Mouse (Mus musculus) fibroblast of lung, adult 2 months (primary cell): ENCODE results near the gene Epsti1.
"Not testable (repeated sequence)": the region's sequence is repeated elsewhere in the genome, so short reads cannot be mapped to it uniquely, and the experiment has no call there.

Source experiments
- DNase-seq: peaks from one replicate; pipeline ENCODE4 v3.0.0-alpha.2; 2011; ENCODE audit warnings: low read depth

Gene Epsti1

DNA sequence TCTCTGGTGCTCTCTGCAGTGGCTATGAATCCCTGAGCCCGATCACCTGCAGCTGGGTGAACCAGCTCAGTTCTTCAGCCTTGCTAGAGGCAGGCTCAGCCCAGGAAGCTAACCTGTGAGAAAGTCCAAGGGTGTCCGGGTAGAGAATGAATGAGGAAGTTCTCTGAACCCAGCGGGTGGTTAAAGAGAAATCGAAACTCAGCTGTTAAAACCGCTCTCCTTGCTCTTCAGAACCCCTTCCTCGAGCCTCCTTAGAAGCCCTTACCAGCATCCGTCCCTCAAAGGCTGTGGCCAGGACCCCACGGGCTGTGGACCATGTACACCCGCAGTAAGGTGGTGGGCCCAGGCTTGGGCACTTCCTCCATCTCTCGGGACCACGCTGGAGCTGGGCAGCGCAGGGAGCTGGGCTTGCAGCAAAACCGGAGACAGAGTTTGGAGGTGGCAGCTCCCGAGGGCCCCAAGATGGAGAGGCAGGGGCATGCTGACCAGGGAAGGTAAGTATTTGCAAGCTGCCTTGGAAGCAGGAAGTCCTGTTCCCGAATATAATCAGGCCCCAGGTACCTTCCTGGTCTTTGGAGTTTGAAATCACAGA, at the start of gene Epsti1:
Epsti1 (plus strand) TSS at position 69 of the 592 bp plus-strand sequence.
- no peak for DNase-seq

DNA sequence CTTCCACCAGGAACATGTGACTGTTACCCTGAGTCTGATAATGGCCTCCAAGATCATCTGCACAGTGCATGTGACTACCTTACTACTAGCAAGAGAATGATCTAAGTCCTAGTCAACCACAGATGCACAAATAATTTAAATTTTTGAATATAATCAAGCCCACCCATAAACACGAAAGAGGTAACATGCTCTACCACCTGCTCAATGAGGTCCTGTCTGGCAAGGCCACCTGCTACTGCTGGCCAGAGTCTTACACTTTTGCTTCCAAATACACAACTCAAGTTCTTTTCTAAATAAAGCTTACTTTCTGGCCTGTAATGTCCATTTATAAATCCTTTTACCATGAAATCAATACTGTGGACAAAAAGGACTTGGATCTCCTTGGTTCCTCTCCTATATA, 44.1 kb upstream of the Epsti1 start:
- no peak for DNase-seq

DNA sequence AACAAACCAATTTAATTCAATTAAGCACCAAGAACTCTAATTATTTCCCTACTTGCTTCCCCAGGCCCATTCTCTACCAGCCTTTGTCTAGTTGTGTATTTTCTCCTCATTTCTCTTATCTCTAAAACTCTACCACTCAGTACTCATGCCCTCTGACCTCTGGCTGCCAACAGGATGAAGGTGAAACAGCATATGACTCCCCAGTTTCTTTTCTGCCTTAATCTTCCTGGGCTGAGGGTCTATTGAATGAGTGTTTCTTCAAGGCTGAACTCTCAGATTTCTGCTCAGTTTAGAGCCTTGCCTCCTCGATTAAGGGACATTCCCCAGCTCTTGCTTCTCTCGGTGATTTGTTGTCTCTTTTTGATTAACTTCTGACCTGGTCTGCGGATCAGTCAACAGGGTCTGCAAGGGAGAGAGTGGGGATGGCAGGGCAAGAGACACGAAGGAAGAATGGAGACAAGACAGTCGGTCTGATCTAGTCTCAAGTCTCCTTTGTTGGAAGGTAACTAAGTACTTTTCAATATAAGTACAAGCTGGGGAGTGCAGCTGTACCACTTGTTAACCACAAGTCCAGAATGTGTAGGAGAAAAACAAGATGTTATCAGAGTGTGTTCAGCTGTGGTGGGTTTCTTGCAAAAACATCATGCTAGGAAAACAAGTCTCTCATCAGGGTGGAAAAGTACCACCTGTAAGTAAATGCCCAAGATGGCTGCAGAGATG, 43.0 kb upstream of the Epsti1 start:
- DNase-seq: no peak

DNA sequence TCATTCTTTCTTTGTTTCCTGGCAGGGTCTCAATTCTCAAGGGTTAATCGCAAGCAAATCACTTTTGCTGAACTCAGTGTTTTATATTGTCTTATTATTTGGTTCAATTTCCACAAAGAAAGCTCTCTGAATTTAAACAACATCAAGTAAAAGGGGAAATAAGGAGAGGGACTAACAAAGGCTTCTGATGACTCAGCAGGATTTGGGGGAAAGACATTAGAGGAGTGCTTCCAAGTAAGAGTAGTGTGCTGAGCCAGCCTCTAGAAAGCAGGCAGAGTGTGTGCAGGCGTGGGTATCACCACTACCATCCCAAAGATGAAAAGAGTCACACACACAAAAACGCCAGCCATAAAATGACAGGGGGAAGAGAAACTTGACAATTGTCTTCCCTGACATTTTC, 40.0 kb upstream of the Epsti1 start:
- no peak for DNase-seq

DNA sequence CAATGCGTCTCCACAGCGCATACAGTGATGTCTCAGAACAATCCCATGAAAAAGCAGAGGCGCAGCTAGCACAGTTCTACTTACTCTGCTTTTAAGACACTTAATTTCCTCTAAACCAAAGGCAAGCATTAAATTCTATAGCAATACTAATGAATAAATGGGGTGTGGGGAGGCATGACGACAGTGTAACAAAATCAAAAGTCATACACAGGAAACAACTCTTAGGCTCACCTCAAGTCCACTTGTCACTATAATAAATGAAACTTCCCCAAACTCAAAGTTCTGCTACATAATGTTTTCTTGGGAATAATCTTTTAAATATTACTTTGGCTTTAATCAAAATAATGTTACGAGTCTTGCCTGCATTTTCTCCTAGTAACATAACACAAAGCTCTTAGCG, 39.5 kb upstream of the Epsti1 start:
- no peak for DNase-seq

DNA sequence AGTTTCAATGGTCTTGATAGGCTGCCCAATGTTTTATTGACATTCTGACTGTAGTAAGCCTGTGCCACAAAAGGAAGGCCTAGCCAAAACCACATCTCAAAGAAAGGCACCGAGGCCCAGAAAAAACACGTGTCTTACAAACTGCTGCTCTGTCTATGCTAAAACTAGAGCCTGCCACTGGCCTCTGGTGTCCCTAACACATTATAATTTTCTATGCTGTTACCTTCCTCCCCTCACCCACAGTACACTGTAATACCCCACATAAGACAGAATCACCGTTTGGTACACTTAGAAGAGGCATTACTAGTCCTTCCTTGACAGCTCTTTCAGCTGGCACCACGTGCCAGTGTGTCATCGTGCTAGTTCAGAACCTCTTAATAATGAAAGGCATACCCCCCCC, 36.4 kb upstream of the Epsti1 start:
- no peak for DNase-seq

DNA sequence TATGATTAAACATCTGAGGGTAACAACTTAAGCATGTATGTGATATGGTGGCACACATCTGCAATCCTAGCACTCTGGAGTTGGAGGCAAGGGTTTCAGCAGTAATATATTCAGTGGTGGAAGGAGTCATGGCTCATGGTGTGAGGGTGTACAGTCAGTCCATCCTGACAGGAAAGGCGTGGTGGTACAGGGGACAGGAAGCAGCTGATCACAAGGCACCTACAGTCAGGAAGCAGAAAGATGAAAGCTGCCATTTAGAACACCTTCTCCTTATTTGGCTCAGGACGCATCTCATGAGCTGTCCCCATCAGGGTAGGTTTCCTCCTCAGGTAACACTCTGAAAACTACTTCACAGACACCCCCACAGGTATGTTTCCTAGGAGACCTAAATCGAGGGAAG, 33.1 kb upstream of the Epsti1 start:
- DNase-seq: no peak

DNA sequence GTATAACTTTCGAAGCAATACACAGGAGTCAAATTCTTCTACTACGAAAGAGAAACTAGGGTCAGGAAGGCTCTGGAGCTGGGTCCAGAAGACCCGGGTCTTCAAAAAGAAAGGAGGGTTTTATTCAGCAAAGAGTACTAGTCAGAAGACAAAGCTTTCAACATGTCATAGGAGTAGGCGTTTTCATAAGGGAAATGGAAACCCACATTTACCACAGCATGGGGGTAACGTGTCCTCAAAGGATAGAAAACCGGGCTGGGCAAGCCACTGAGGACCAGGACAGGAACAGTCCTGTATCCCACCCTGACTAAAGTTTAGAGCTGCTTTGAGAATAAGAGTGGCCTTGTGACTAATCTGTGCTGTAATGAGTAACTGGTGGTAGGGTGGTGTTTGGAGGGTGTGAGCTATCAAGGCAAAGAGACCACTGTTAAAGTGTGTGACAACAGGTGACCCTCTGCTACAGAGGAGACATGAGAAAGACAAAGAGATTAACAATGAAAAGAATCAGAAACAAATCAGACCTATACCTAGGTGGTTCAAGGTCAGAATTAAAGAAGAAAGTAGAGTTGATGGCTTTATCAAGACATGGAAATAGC, 32.6 kb upstream of the Epsti1 start:
- DNase-seq: no peak

DNA sequence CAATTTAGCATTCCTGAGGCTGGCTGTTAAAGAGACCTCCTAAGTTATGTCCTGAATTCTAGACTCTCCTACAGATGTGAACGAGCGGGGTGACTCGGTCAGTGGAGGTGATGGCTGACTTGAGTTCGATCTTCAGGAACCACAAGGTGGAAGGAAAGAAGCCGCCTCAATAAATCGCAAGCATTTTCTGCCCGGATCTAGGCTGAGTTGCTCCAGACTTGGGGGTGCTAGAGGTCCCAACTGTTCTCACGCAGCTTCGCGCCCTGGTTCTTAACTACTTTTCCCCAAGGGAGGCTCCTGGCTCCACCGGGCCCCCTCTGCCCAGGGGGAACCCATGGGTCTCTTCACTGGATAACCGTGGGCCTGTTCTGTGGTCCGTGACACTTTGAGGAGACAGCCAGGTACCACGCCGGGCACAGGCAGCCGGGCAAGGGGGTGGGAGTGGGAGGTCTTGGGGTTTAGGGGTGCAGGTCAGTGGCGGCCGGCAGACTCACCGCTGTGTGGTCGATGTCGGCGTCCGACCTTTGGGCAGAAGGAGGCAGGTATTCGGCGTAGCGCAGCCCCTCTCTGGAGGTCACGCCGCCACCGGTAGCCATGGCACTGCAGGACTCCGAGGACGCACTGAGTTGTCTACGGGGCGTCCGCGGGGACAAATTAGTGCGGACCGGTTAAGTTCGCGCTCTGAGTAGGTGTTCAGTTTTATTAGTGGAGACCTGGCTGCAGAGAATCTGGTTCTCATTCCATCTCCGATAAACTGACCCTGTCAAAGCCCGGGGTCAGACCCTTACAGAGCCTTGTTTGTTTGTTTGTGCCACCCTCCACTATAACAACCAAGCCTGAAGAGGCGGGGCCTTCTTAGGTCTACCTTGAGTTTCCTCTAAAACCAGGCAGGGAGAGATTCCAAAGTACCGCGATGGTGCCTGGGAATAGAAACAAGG, 29.5 kb upstream of the Epsti1 start, which contains the start of gene Dnajc15:
Dnajc15 (minus strand) TSS at position 822 of the 938 bp plus-strand sequence.
- DNase-seq: peak; percentile 45

DNA sequence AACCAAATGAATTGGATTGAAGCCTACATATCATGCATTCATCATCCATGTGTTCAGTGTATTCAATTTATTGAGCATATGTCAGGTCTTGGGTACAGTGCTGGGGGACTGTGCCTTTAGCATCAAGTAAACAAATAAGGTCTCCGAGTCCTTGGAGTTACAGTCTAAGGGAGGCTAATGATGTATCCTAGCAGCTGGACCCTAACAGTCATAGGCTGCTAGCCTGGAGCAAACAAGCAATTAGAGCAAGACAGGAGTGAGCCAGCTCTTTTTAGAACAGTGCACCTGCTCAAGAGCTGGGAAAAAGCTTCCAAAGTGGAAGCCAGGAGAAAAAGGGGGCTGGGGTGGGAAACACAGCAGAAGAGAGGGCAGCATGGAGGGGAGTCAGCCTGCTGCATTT, 27.8 kb upstream of the Epsti1 start:
- DNase-seq: no peak

DNA sequence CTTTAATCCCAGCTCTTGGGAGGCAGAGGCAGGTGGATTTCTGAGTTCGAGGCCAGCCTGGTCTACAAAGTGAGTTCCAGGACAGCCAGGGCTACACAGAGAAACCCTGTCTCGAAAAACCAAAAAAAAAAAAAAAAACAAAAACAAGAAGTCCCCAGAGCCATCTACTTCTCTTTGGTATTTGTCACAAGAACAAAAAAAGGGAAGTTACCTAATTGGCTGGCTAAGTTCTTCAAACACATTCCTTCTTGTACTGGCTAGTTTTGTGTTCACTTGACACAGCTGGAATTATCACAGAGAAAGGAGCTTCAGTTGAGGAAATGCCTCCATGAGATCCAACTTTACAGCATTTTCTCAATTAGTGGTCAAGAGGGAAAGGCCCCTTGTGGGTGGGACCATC, 26.2 kb upstream of the Epsti1 start:
- not testable (repeated sequence) for DNase-seq

DNA sequence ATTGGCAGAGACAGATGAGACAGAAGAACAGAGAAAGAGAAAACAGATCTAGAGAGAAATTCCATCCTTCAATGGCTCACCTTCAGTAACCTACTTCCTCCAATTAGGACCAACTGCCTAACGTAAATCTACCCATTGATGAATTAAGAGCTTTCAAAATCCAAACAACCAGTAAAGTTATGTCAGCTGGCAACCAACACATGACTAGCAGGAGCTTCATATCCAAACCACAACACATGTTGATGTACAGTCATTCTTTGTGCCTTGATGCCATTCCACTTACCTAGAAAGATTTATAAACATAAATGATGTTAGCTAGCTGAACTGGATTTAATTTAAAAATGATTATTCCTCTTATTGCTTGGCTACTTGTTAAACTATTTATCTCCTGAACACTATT, 22.0 kb upstream of the Epsti1 start:
- no peak for DNase-seq

DNA sequence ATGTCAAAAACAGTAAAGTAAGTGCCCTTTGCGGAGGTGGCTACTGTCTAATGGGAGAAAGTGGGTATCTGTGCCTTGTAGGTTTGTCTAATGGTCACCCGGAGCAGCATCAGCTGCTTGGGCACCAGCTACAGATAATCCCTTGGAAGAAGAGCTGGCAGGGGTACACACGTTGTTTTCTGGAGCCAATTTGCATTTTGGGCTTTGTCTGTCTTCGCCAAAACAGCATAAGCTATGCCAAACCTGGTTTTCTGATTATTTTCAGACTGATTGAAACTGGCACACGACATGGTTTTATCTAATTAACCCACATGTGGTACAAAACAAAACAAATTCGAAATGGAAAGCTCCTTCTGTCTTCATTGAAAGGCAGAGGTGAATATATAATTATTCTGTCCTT, 21.4 kb upstream of the Epsti1 start:
- DNase-seq: no peak

DNA sequence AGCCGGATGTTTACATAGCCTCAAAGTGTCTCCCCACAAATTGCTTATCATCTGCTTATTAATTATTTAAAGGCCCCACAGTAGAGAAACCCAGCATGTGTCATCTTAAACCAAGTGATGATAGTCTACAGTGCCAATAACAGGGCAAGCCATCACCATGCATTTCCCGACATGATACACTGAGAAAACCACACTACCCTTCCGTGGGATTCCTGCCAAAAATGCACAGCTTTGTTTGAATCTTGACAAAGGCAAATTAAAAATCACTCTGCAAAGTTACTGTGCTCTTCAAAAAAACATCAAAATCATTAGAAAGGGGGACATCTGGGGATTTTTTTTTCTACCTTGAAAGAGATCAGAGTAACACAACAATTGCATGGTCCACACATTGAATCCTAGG, 17.7 kb upstream of the Epsti1 start:
- no peak for DNase-seq

DNA sequence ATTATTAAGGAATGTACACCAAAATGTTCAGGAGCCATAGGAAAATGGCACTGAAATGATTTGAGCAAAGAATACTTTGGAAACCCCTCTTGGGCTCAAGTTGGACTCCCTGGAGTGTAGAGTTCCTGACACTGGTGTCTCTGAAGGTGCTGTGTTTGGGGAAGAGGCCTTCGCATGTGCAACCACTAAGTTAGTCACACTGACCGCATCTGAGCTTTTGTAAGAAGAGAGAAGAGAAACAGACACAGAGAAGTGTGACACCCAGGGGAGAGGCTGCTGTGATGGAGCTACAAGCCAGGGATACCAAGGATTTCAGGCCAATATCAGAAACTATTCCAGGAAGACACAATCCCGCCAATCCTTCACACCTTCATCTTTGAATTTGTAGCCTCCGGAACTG, 17.1 kb upstream of the Epsti1 start:
- DNase-seq: no peak

DNA sequence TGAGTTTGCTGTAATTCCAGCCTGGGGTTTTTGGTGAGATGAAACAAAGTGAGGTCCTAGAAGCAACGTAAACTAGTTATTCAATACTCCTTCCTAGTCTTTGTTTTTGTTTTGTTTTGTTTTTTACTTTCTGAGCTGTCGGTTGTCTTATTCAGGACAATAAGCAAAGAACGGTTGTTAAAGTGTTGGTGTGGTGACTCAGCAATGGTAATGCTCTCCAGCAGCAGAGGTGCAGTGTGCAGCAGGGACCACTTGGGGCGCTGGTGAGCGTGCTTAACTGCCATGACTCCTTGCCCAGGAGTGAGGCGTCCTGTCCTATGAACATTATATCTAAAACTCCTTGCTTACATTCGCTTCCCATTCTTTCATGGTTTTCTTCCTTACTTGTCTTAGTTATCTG, 14.1 kb upstream of the Epsti1 start:
- DNase-seq: no peak

DNA sequence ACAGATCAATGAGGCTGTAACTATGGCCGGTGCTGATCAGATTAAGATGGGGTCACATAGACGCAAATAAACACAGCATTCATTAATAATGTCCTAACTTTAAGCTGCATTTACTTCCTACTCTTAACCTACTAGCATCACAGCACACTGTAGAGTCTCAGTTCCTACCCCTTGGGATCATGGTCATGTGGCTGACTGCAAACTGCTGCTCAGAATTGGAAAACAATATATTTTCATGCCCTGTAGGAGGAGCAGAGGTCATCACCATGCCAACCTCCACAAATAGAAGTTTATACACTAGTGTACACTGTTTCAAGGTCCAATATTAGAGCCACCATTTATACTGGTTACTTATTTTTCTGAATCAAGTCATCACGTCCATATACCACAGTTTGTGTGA, 8.1 kb upstream of the Epsti1 start:
- DNase-seq: no peak

DNA sequence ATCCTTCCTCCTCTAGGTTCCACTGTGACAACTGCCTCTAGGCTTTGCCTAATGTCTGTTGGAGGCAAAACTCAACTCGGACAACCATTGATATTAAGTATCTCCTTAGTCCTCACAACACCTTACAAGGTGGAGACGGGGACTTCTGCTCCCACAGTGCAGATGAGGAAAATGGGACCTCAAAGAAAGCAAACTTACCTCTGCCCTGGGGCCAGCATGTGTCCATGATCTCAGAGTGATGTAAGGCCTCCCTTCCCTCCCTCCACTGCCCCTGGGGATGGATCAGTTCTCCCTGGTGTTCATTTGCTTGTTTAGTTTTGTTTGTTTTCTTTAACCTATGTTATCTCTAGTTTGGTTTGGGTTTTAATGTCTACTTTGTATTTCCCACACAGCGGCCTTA, 1.5 kb upstream of the Epsti1 start:
- DNase-seq: no peak

DNA sequence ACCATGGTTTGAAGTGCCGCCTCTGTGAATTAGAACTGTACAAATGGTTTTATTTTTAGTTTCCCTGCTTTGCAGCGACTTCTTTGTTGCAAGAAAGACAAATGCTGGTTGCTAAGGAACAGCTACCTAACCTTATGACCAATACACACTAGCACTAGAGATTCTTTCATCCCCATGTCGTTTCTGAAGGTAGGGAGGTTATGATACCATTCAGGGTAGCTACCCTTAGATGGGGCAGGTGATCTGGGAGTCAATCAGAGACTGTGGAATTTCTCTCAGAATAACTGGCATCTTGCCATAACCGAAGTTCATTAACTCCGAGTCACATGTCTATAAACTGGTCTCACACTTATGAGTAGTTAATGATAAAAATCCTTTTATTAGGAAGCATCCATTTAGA, 1.4 kb downstream of the Epsti1 start:
- no peak for DNase-seq

DNA sequence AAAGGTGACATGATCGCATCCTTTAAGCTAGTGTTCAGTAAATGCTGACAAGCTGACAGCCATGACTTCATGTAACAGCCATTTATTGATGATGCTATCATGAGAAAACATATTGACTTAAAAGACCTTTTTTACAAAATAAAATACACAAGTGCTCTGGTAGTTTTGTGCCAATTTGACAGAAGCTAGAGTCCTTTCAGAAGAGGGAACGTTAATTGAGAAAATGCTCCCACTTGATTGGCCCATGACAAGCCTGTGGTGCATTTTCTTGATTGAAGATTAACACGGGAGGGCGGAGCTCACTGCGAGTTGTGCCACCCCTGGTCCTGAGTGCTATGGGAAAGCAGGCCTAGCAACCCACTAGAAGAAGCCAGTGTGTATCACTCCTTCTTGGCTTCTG, 2.5 kb downstream of the Epsti1 start:
- no peak for DNase-seq

DNA sequence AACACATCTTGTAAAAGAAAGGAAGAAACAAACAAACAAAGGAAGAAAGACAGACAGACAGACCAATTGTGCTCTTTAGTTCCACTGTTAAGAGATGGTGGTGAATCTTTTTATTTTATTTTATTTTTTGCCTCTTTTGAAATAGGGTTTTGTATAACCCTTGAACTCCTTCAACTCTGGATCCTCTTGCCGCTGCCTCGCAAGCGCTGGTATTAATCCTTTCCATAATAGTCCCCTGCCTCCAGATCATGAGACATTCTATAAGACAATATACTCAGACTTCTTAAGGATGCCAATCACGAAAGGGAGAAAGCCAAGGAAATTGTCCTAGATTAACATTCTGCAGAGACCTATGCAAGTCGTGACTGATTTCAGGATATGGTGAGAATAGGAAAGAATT, 11.7 kb downstream of the Epsti1 start:
- no peak for DNase-seq

DNA sequence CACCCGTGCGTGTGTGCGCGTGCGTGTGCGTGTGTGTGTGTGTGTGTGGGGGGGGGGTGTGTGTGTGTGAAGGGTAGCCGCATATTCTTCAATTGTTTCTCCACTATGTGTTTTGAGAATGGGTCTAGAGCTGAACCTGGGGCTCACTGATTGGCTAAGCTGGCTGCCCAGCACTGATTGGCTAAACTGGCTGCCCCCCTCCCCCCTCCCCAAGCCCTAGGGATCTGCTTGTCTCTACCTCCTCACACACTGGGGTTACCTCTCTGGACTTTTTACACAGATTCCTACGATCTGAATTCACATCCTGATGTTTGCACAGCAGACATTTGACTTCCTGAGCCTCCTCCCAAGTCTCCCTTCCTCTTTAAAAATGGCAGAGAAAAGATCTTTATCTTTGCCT, 17.6 kb downstream of the Epsti1 start:
- no peak for DNase-seq
